Mouse (Mus musculus) layer of hippocampus, postnatal 36 days (tissue): Measurements from ENCODE around the gene Ppp1ca. TPM values are rescaled to one million over a fixed set of nuclear protein-coding genes. Genes with fewer than 3 reads are reported as not detected.

Source experiments
- DNase-seq, 2 experiments: peaks; one replicate each; pipeline ENCODE4 v3.0.0; 2022
- microRNA-seq, 2 experiments: library from miRNA; unstranded; fragments of <30 nt; microRNA quantifications; one replicate each; pipeline ENCODE4 v1.2.0; 2021
- total RNA-seq, 2 experiments: library from RNA; stranded (reverse); gene quantifications; 2 replicates each; pipeline ENCODE4 v1.2.3; 2021

Ppp1ca gene
- total RNA-seq, 2 experiments from 2014 or later, result 255 to 265 TPM

DNA sequence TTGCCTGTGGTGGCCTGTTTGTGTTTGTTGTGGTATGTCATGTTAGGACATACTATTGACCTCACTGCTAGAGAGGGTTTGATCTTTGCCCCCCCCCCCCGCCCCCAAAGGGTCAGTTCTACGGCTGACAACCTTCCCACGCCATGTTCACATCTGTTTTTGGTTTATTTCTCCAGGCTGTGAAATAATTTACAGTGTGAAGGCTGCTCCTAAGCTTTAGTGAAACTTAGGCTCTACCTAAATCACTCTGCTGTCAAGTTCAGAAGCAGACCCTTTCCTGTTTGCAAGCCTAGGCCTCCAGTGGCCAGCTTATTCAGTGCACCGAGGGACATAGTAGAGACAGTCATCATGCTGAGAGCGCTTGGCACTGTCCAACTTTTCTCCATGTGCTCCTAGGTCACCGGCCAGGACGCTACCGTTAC lies 48.4 kb downstream of the Ppp1ca start:
- DNase-seq, result no peak

GRCm38 (mm10) chr19:4242416-4242815 lies 50.6 kb downstream of the Ppp1ca start:
- no peak for DNase-seq

DNA sequence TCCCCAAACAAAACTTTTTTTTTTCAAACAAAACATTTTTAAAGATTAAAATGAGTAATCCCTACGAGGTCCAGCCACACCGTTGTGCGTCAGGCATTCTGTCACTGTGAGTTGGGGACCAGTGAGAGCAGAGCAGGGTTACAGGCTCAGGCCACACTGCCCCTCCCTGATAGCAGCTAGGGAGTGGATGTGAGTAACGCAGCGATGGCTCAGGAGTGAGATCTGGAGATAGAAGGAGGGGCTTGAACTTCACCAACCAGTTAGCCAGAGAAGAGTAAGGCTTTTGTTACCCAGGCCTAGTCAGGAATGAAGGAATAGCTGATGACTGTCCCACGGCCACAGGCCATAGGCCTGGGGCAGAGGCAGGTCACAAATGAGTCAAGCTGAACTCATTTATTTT lies 52.9 kb downstream of the Ppp1ca start:
- no peak for DNase-seq

Small RNA genes lying within 50 kb of the gene (microRNA-seq; reads per million reads assigned to microRNA genes)
- gene Gm26115, result 0 reads per million in 2 experiments

Other genes starting within 250 kb of the Ppp1ca start
- gene Aldh3b3, start 233.4 kb upstream of the Ppp1ca start, total RNA-seq, result not detected
- gene Aldh3b2, start 219.7 kb upstream of the Ppp1ca start, total RNA-seq, result under 1 TPM; 0.72 to 0.86 TPM
- gene Acy3, start 205.5 kb upstream of the Ppp1ca start, total RNA-seq, result 1 to 10 TPM; 1.4 TPM
- gene Tbx10, start 199.3 kb upstream of the Ppp1ca start, total RNA-seq, result not detected
- 10 to 100 TPM in 1 of 2 experiments, 1 to 10 TPM in 1; 8.2 to 11.1 TPM for gene Nudt8, start 191.5 kb upstream of the Ppp1ca start, total RNA-seq
- gene Gm49405, start 191.4 kb upstream of the Ppp1ca start, total RNA-seq, result 1 to 10 TPM; 1.4 to 2.1 TPM
- 1 to 10 TPM; 4.2 to 4.4 TPM for gene Doc2g, start 188.8 kb upstream of the Ppp1ca start, total RNA-seq
- gene Ndufv1, start 179.3 kb upstream of the Ppp1ca start, total RNA-seq, result 100 to 1,000 TPM; 238 to 250 TPM
- 100 to 1,000 TPM; 377 to 393 TPM for gene Gstp1, start 154.1 kb upstream of the Ppp1ca start, total RNA-seq
- gene Gstp2, start 146.0 kb upstream of the Ppp1ca start, total RNA-seq, result 10 to 100 TPM; 36.3 to 43.5 TPM
- gene Gstp3, start 132.5 kb upstream of the Ppp1ca start, total RNA-seq, result not detected
- gene Cabp2, start 110.5 kb upstream of the Ppp1ca start, total RNA-seq, result not detected
- gene Cdk2ap2, start 94.9 kb upstream of the Ppp1ca start, total RNA-seq, result 10 to 100 TPM; 29.7 to 46.0 TPM
- gene Pitpnm1, start 92.1 kb upstream of the Ppp1ca start, total RNA-seq, result 100 to 1,000 TPM; 169 to 174 TPM
- gene Aip, start 66.2 kb upstream of the Ppp1ca start, total RNA-seq, result 100 to 1,000 TPM; 108 to 128 TPM
- under 1 TPM; 0.10 TPM for gene Gpr152, start 52.3 kb upstream of the Ppp1ca start, total RNA-seq
- under 1 TPM; 0.17 to 0.28 TPM for gene Cabp4, start 48.0 kb upstream of the Ppp1ca start, total RNA-seq
- gene Coro1b, start 43.4 kb upstream of the Ppp1ca start, total RNA-seq, result 10 to 100 TPM; 83.8 to 90.0 TPM
- 1 to 10 TPM; 1.6 to 3.8 TPM for gene Ptprcap, start 38.5 kb upstream of the Ppp1ca start, total RNA-seq
- gene Rps6kb2, start 28.7 kb upstream of the Ppp1ca start, total RNA-seq, result 10 to 100 TPM; 34.5 to 45.1 TPM
- 1 to 10 TPM; 7.1 to 9.9 TPM for gene Carns1, start 16.6 kb upstream of the Ppp1ca start, total RNA-seq
- 1 to 10 TPM in 1 of 2 experiments, under 1 TPM in 1; 0.56 to 1.3 TPM for gene Tbc1d10c, start 781 bp upstream of the Ppp1ca start, total RNA-seq
- gene Rad9a, start 9.6 kb downstream of the Ppp1ca start, total RNA-seq, result 1 to 10 TPM; 5.5 to 7.1 TPM
- gene Clcf1, start 22.2 kb downstream of the Ppp1ca start, total RNA-seq, result under 1 TPM; 0.32 to 0.83 TPM
- gene AC109138.7, start 22.3 kb downstream of the Ppp1ca start, total RNA-seq, result not detected
- 10 to 100 TPM; 12.4 to 16.6 TPM for gene Pold4, start 39.8 kb downstream of the Ppp1ca start, total RNA-seq
- gene Ssh3, start 77.1 kb downstream of the Ppp1ca start, total RNA-seq, result 10 to 100 TPM; 53.4 to 59.5 TPM
- gene Ankrd13d, start 91.1 kb downstream of the Ppp1ca start, total RNA-seq, result 10 to 100 TPM; 65.2 to 66.9 TPM
- gene Grk2, start 114.2 kb downstream of the Ppp1ca start, total RNA-seq, result 100 to 1,000 TPM; 195 to 208 TPM
- 10 to 100 TPM; 82.4 to 85.3 TPM for gene Kdm2a, start 206.2 kb downstream of the Ppp1ca start, total RNA-seq
- 1 to 10 TPM in 1 of 2 experiments, under 1 TPM in 1; 0.35 to 1.3 TPM for gene Rhod, start 247.4 kb downstream of the Ppp1ca start, total RNA-seq